Mouse (Mus musculus): ENCODE data around the gene Slc5a5.

DNA sequence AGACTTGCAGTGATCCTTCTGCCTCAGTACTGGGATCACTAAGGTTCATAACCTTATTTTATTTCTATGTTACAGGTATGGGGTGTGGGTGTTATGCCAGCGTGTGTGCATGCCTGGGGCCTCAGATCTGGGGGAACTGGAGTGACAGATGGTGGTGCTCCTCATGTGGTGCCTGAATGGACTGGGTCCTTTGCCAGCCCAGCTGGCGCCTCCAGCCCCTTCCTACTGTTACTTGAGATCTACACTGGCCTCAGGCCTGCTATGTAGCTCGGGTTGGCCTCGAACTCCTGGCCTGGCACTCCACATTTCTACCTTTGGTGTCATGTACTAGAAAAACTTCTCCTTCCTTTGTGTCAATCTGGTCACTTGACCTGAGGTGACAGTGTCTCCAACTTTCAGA lies 8.4 kb downstream of the Slc5a5 start:
- TF ChIP-seq CTCF (IDR thresholded peaks at IDR 0.05; ENCODE audit: low read depth) (no peak), EP300 (IDR thresholded peaks at IDR 0.05; ENCODE audit: low read depth) (no peak)

Data from liver, embryonic 14.5 days (tissue).